Comparison of ENCODE assay signal across 26 mouse cellular contexts in the genomic region with DNA sequence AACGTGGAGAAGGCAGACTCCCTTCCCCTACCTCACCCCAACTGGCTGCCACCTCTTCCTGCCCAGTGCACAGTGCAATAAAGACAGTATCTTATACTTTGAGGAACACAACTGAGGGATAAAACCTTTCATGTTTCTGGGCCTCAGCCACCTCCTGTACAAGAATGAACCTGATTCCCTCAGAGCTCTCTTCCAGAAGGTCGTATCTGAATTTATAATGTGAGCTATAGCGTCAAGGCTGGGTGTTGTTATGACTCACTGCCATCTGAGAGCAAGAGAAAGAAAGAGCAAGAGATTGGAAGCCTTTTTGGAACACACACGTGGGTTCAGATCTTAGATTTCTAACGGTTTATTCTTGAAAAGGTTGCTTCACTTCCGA. TPM values are rescaled to one million over a fixed set of nuclear protein-coding genes. Genes with fewer than 3 reads are reported as not detected.
DNase-seq lines count a peak whose midpoint lies in the region; ATAC-seq and TF ChIP-seq lines count a peak whose summit lies in the region.
"Had no signal": no experiment of that assay in that cellular context is flagged by ENCODE, and none has a peak within 500 bp of the region (broad histone marks: within the 10 kb centered on the region; RNA-seq: fewer than 3 reads in every experiment).

No protein-coding gene starts in this region.

- no peaks in the 10 kb centered on the region for H3K79me2 ChIP-seq in MEL (ENCODE audit: control insufficient read depth, insufficient read depth, low read length, poor library complexity)

- no peaks in the 10 kb centered on the region for H3K9me3 ChIP-seq in hindbrain, embryonic 12.5 days (replicated peaks)
- no peaks in the 10 kb centered on the region for H3K9me3 ChIP-seq in hindbrain, postnatal 0 days (ENCODE audit: low read length)
- H3K9me3 ChIP-seq in MEL (replicated peaks; ENCODE audit: insufficient read depth, low read length), result no peaks in the 10 kb centered on the region
- no peaks in the 10 kb centered on the region for H3K9me3 ChIP-seq in neural tube, embryonic 14.5 days (ENCODE audit: control insufficient read depth, low read length)
- H3K9me3 ChIP-seq: embryonic facial prominence, embryonic 10.5 days; forebrain, embryonic 15.5 days; heart, embryonic 10.5 days; hindbrain, embryonic 13.5 days had no signal

- WGBS in hindbrain, embryonic 12.5 days, result 68% methylated on average over 6 of the region's 6 CpGs
- WGBS in hindbrain, postnatal 0 days, result 65% methylated on average over 6 of the region's 6 CpGs
- WGBS in neural tube, embryonic 14.5 days, result 69% methylated on average over 6 of the region's 6 CpGs

- H3K27me3 ChIP-seq in hindbrain, embryonic 12.5 days, result no peaks in the 10 kb centered on the region
- H3K27me3 ChIP-seq in hindbrain, postnatal 0 days (ENCODE audit: insufficient read depth, low read length), result no peaks in the 10 kb centered on the region
- no peaks in the 10 kb centered on the region for H3K27me3 ChIP-seq in MEL (ENCODE audit: control insufficient read depth in 1 of 2, insufficient read depth in 2 of 2, low read length in 2 of 2)
- no peaks in the 10 kb centered on the region for H3K27me3 ChIP-seq in neural tube, embryonic 14.5 days (ENCODE audit: control insufficient read depth, insufficient read depth, low read length)
- H3K27me3 ChIP-seq: CH12.LX; forebrain, embryonic 15.5 days; hindbrain, embryonic 13.5 days had no signal

- no peak overlapping the region for H3K27ac ChIP-seq in hindbrain, embryonic 12.5 days
- no peak overlapping the region for H3K27ac ChIP-seq in hindbrain, postnatal 0 days
- H3K27ac ChIP-seq in MEL (ENCODE audit: control insufficient read depth, low read depth, low read length), result peak overlapping the region; percentile 99
- no peak overlapping the region for H3K27ac ChIP-seq in neural tube, embryonic 14.5 days (ENCODE audit: low read depth, low read length)
- H3K27ac ChIP-seq: embryonic facial prominence, embryonic 10.5 days; forebrain, embryonic 15.5 days; heart, embryonic 10.5 days; hindbrain, embryonic 13.5 days had no signal

- peak; percentile 14 for DNase-seq in adrenal gland, adult 8-10 months
- no peak for DNase-seq in adrenal gland, postnatal 36 days
- DNase-seq in hindbrain, postnatal 0 days (ENCODE audit: low spot score), result no peak
- DNase-seq in MEL (ENCODE audit: low read depth, low spot score), result peak; percentile 82
- DNase-seq in lung, postnatal 10 days, result no peak
- DNase-seq: cerebellum, adult 11-12 months; cerebellum, adult 9-10 months; cerebellum, postnatal 36 days; gastrocnemius, postnatal 36 days; heart, adult 11 months; heart, postnatal 10 days; heart, postnatal 4 days; kidney, adult 8-10 months had no signal

- no peak for TF ChIP-seq RAD21 in MEL (IDR thresholded peaks at IDR 0.05; ENCODE audit: low read depth, low read length)

- no peaks in the 10 kb centered on the region for H3K36me3 ChIP-seq in hindbrain, embryonic 12.5 days
- H3K36me3 ChIP-seq in hindbrain, postnatal 0 days (ENCODE audit: insufficient read depth, low read length), result no peaks in the 10 kb centered on the region
- peaks cover 0 to 60% of the 10 kb centered on the region in 2 experiments; a peak in 2 of 4 replicates for H3K36me3 ChIP-seq in MEL (ENCODE audit: control insufficient read depth in 1 of 2, insufficient read depth in 2 of 2, low read length in 2 of 2)
- no peaks in the 10 kb centered on the region for H3K36me3 ChIP-seq in neural tube, embryonic 14.5 days (ENCODE audit: control insufficient read depth, insufficient read depth, low read length)
- H3K36me3 ChIP-seq: embryonic facial prominence, embryonic 10.5 days; forebrain, embryonic 15.5 days; heart, embryonic 10.5 days; hindbrain, embryonic 13.5 days had no signal

- H3K4me2 ChIP-seq in hindbrain, embryonic 12.5 days (replicated peaks), result no peak overlapping the region
- no peak overlapping the region for H3K4me2 ChIP-seq in hindbrain, postnatal 0 days (ENCODE audit: low read depth, low read length)
- H3K4me2 ChIP-seq in neural tube, embryonic 14.5 days (ENCODE audit: low read depth, low read length), result no peak overlapping the region
- H3K4me2 ChIP-seq: forebrain, embryonic 15.5 days; hindbrain, embryonic 13.5 days had no signal

- no peak for TF ChIP-seq CTCF in hindbrain, postnatal 0 days (IDR thresholded peaks at IDR 0.05; ENCODE audit: low read depth)
- TF ChIP-seq CTCF in MEL (IDR thresholded peaks at IDR 0.05 in 2 of 3, conservative IDR thresholded peaks at IDR 0.05 in 1 of 3; ENCODE audit: control insufficient read depth in 1 of 3, insufficient read depth in 1 of 3, low read depth in 2 of 3, low read length in 3 of 3, poor library complexity in 1 of 3, severe bottlenecking in 1 of 3), result no peak

- H3K4me3 ChIP-seq in hindbrain, embryonic 12.5 days, result no peak overlapping the region
- no peak overlapping the region for H3K4me3 ChIP-seq in hindbrain, postnatal 0 days (ENCODE audit: low read length)
- peak overlapping the region; percentile 2 to 20; a peak in 3 of 4 replicates for H3K4me3 ChIP-seq in MEL (ENCODE audit: control insufficient read depth in 1 of 2, insufficient read depth in 1 of 2, low read depth in 2 of 2, low read length in 2 of 2)
- H3K4me3 ChIP-seq in neural tube, embryonic 14.5 days (ENCODE audit: low read depth, low read length), result no peak overlapping the region
- H3K4me3 ChIP-seq: embryonic facial prominence, embryonic 10.5 days; forebrain, embryonic 15.5 days; heart, embryonic 10.5 days; hindbrain, embryonic 13.5 days had no signal

- peak; percentile 81 to 87 for TF ChIP-seq EP300 in MEL (IDR thresholded peaks at IDR 0.05; ENCODE audit: low read depth in 1 of 2, low read length in 2 of 2)

- no peak; a peak in 1 of 4 replicates for TF ChIP-seq POLR2A in MEL (IDR thresholded peaks at IDR 0.05; ENCODE audit: control insufficient read depth in 1 of 2, insufficient read depth in 1 of 2, low read depth in 1 of 2, low read length in 2 of 2, poor library complexity in 1 of 2)

- H3K4me1 ChIP-seq in hindbrain, embryonic 12.5 days, result 0 out of 2 replicates have a peak, but pooled peaks cover 6% of the 10 kb centered on the region
- no peaks in the 10 kb centered on the region for H3K4me1 ChIP-seq in hindbrain, postnatal 0 days (ENCODE audit: insufficient read depth, low read length)
- peaks cover 44 to 57% of the 10 kb centered on the region in 2 experiments for H3K4me1 ChIP-seq in MEL (ENCODE audit: control insufficient read depth in 1 of 2, insufficient read depth in 2 of 2, low read length in 2 of 2)
- H3K4me1 ChIP-seq in neural tube, embryonic 14.5 days (ENCODE audit: control insufficient read depth, insufficient read depth, low read length), result no peaks in the 10 kb centered on the region
- H3K4me1 ChIP-seq: embryonic facial prominence, embryonic 10.5 days; heart, embryonic 10.5 days had no signal

- H3K9ac ChIP-seq in hindbrain, embryonic 12.5 days, result no peak overlapping the region
- no peak overlapping the region for H3K9ac ChIP-seq in hindbrain, postnatal 0 days (replicated peaks; ENCODE audit: low read length)
- H3K9ac ChIP-seq in MEL (ENCODE audit: control insufficient read depth, low read depth, low read length, poor library complexity, severe bottlenecking), result peak overlapping the region; percentile 63
- no peak overlapping the region for H3K9ac ChIP-seq in neural tube, embryonic 14.5 days (replicated peaks; ENCODE audit: low read depth, low read length)
- H3K9ac ChIP-seq: forebrain, embryonic 15.5 days; hindbrain, embryonic 13.5 days had no signal

- ATAC-seq in hindbrain, embryonic 12.5 days (ENCODE audit: low FRiP score), result peak; percentile 49; the same call in 1 of the 2 replicates
- ATAC-seq in hindbrain, postnatal 0 days, result no peak
- peak; percentile 35; the same call in 1 of the 2 replicates for ATAC-seq in neural tube, embryonic 14.5 days (ENCODE audit: low read depth)
- ATAC-seq: forebrain, embryonic 15.5 days; inflammation-experienced regulatory T-cells, adult 6 months; intestine, postnatal 0 days had no signal

RNA-seq across cellular contexts. Expression of a gene that starts 11.3 kb away (rescaled TPM):
- under 1 TPM; 0.40 to 0.89 (median 0.56) TPM for total RNA-seq in adrenal gland, adult 8-10 months (2022)
- total RNA-seq in adrenal gland, postnatal 36 days (2021), result 1 to 10 TPM; 1.6 to 2.8 TPM
- polyA plus RNA-seq in hindbrain, embryonic 12.5 days (2016; fragmentation: Nextera tagmentation; extraction: Ambion mirVana), result 7.8 and 9.3 TPM in 2 replicates
- total RNA-seq in hindbrain, postnatal 0 days (2014; rRNA removed), result 51.7 and 55.2 TPM in 2 replicates
- polyA plus RNA-seq in hindbrain, postnatal 0 days (2015; fragmentation: Nextera tagmentation; extraction: Ambion mirVana), result 18.7 and 21.5 TPM in 2 replicates
- total RNA-seq in MEL (2012; rRNA removed), result 0.19 and 0.20 TPM in 2 replicates
- under 1 TPM in 1 of 2 experiments, not detected in 1; 0.42 TPM for polyA plus RNA-seq in MEL (2012; ENCODE audit: insufficient read depth in 1 of 2, insufficient read length in 2 of 2, low read depth in 1 of 2, low replicate concordance in 2 of 2, missing spikeins in 1 of 2)
- polyA plus RNA-seq in neural tube, embryonic 14.5 days (2014; fragmentation: Nextera tagmentation; extraction: Ambion mirVana), result 34.4 and 35.6 TPM in 2 replicates
- total RNA-seq: CH12.LX had no signal
- polyA plus RNA-seq: inflammation-experienced regulatory T-cells, adult 6 months had no signal

RNA-seq across cellular contexts. Expression of a gene that starts 28.4 kb away (rescaled TPM):
- total RNA-seq in adrenal gland, adult 8-10 months (2022), result 1 to 10 TPM; 1.4 to 3.3 (median 1.9) TPM
- total RNA-seq in adrenal gland, postnatal 36 days (2021), result 1 to 10 TPM in 1 of 2 experiments, under 1 TPM in 1; 0.53 to 2.1 TPM
- 3.2 and 3.9 TPM in 2 replicates for polyA plus RNA-seq in hindbrain, embryonic 12.5 days (2016; fragmentation: Nextera tagmentation; extraction: Ambion mirVana)
- 1.6 and 19.1 TPM in 2 replicates for total RNA-seq in hindbrain, postnatal 0 days (2014; rRNA removed)
- 1.4 and 1.9 TPM in 2 replicates for polyA plus RNA-seq in hindbrain, postnatal 0 days (2015; fragmentation: Nextera tagmentation; extraction: Ambion mirVana)
- total RNA-seq in MEL (2012; rRNA removed), result 2.3 TPM in 2 replicates
- 1 to 10 TPM in 1 of 2 experiments, not detected in 1; 9.1 TPM for polyA plus RNA-seq in MEL (2012; ENCODE audit: insufficient read depth in 1 of 2, insufficient read length in 2 of 2, low read depth in 1 of 2, low replicate concordance in 2 of 2, missing spikeins in 1 of 2)
- 1.1 and 2.7 TPM in 2 replicates for polyA plus RNA-seq in neural tube, embryonic 14.5 days (2014; fragmentation: Nextera tagmentation; extraction: Ambion mirVana)

RNA-seq across cellular contexts. Expression of a gene that starts 44.7 kb away (rescaled TPM):
- not detected for total RNA-seq in adrenal gland, adult 8-10 months (2022)
- total RNA-seq in adrenal gland, postnatal 36 days (2021), result not detected
- not detected in 2 replicates for polyA plus RNA-seq in hindbrain, embryonic 12.5 days (2016; fragmentation: Nextera tagmentation; extraction: Ambion mirVana)
- not detected in 2 replicates for total RNA-seq in hindbrain, postnatal 0 days (2014; rRNA removed)
- not detected in 2 replicates for polyA plus RNA-seq in hindbrain, postnatal 0 days (2015; fragmentation: Nextera tagmentation; extraction: Ambion mirVana)
- total RNA-seq in MEL (2012; rRNA removed), result not detected in 2 replicates
- not detected for polyA plus RNA-seq in MEL (2012; ENCODE audit: insufficient read depth in 1 of 2, insufficient read length in 2 of 2, low read depth in 1 of 2, low replicate concordance in 2 of 2, missing spikeins in 1 of 2)
- not detected in 2 replicates for polyA plus RNA-seq in neural tube, embryonic 14.5 days (2014; fragmentation: Nextera tagmentation; extraction: Ambion mirVana)
- total RNA-seq: adrenal gland, postnatal 4 days; CH12.LX; gastrocnemius, adult 8-10 months; gastrocnemius, postnatal 36 days; heart, postnatal 10 days; heart, postnatal 4 days had no signal
- polyA plus RNA-seq: embryonic facial prominence, embryonic 10.5 days; embryonic facial prominence, embryonic 14.5 days; forebrain, embryonic 15.5 days; heart, embryonic 10.5 days; heart, embryonic 14.5 days; hindbrain, embryonic 13.5 days; inflammation-experienced regulatory T-cells, adult 6 months had no signal

RNA-seq across cellular contexts. Expression of a gene that starts 45.3 kb away (rescaled TPM):
- total RNA-seq in adrenal gland, adult 8-10 months (2022), result 1 to 10 TPM; 3.5 to 6.9 (median 4.7) TPM
- 1 to 10 TPM; 6.8 to 9.3 TPM for total RNA-seq in adrenal gland, postnatal 36 days (2021)
- polyA plus RNA-seq in hindbrain, embryonic 12.5 days (2016; fragmentation: Nextera tagmentation; extraction: Ambion mirVana), result 20.1 and 25.7 TPM in 2 replicates
- total RNA-seq in hindbrain, postnatal 0 days (2014; rRNA removed), result 533 and 565 TPM in 2 replicates
- polyA plus RNA-seq in hindbrain, postnatal 0 days (2015; fragmentation: Nextera tagmentation; extraction: Ambion mirVana), result 52.5 and 53.1 TPM in 2 replicates
- total RNA-seq in MEL (2012; rRNA removed), result 0.19 and 0.20 TPM in 2 replicates
- polyA plus RNA-seq in MEL (2012; ENCODE audit: insufficient read depth in 1 of 2, insufficient read length in 2 of 2, low read depth in 1 of 2, low replicate concordance in 2 of 2, missing spikeins in 1 of 2), result under 1 TPM in 1 of 2 experiments, not detected in 1; 0.03 TPM
- 151 and 174 TPM in 2 replicates for polyA plus RNA-seq in neural tube, embryonic 14.5 days (2014; fragmentation: Nextera tagmentation; extraction: Ambion mirVana)
- total RNA-seq: CH12.LX had no signal

RNA-seq across cellular contexts. Expression of a gene that starts 56.4 kb away (rescaled TPM):
- total RNA-seq in adrenal gland, adult 8-10 months (2022), result not detected
- not detected for total RNA-seq in adrenal gland, postnatal 36 days (2021)
- not detected in 2 replicates for polyA plus RNA-seq in hindbrain, embryonic 12.5 days (2016; fragmentation: Nextera tagmentation; extraction: Ambion mirVana)
- not detected in 2 replicates for total RNA-seq in hindbrain, postnatal 0 days (2014; rRNA removed)
- 0.03 TPM in 1 of 2 replicates, not detected in the other for polyA plus RNA-seq in hindbrain, postnatal 0 days (2015; fragmentation: Nextera tagmentation; extraction: Ambion mirVana)
- total RNA-seq in MEL (2012; rRNA removed), result not detected in 2 replicates
- not detected for polyA plus RNA-seq in MEL (2012; ENCODE audit: insufficient read depth in 1 of 2, insufficient read length in 2 of 2, low read depth in 1 of 2, low replicate concordance in 2 of 2, missing spikeins in 1 of 2)
- polyA plus RNA-seq in neural tube, embryonic 14.5 days (2014; fragmentation: Nextera tagmentation; extraction: Ambion mirVana), result not detected in 2 replicates
- total RNA-seq: adrenal gland, postnatal 4 days; CH12.LX; gastrocnemius, adult 8-10 months; gastrocnemius, postnatal 36 days; heart, postnatal 10 days; heart, postnatal 4 days had no signal
- polyA plus RNA-seq: embryonic facial prominence, embryonic 10.5 days; embryonic facial prominence, embryonic 14.5 days; forebrain, embryonic 15.5 days; heart, embryonic 10.5 days; heart, embryonic 14.5 days; hindbrain, embryonic 13.5 days; inflammation-experienced regulatory T-cells, adult 6 months; intestine, postnatal 0 days had no signal

Comparison
In these comparisons a context has a peak if more than half of its experiments do, and no peak if none do; other contexts are left out.
1. DNase-seq: peak in adrenal gland, adult 8-10 months (single experiment) and MEL (single experiment); none in adrenal gland, postnatal 36 days (0 of 2), hindbrain, postnatal 0 days (single experiment) and lung, postnatal 10 days (single experiment).
2. H3K4me3 ChIP-seq: peak in MEL (2 of 2); none in hindbrain, embryonic 12.5 days (single experiment), hindbrain, postnatal 0 days (single experiment) and neural tube, embryonic 14.5 days (single experiment).
3. RNA of a gene that starts 11.3 kb away (total RNA-seq): 51.7 to 55.2 TPM in hindbrain, postnatal 0 days; 1.6 to 2.8 TPM in adrenal gland, postnatal 36 days, 0.40 to 0.89 TPM in adrenal gland, adult 8-10 months and 0.19 to 0.20 TPM in MEL; every median in the first group is over 10 times any median in the second.